Mouse (Mus musculus) kidney, embryonic 15.5 days (tissue): ENCODE data around the gene Gm28891. TPM values are rescaled to one million over a fixed set of nuclear protein-coding genes. Genes with fewer than 3 reads are reported as not detected.
"Not testable (repeated sequence)": the region's sequence is repeated elsewhere in the genome, so short reads cannot be mapped to it uniquely, and the experiment has no call there.

Source experiments
- ATAC-seq: fragments of 200-750 bp; cut with Nextera tagmentation; replicated peaks from 2 replicates; pipeline ENCODE4 v1.8.0; 2017; ENCODE audit warnings: moderate TSS enrichment; ENCODE audit not compliant: low FRiP score
- H3K27ac ChIP-seq: fragments of 300-500 bp; sonication (generic); 2 replicates; pipeline ENCODE4 v1.5.1; 2015; ENCODE audit warnings: mild to moderate bottlenecking, inconsistent platforms
- H3K27me3 ChIP-seq: fragments of 300-500 bp; sonication (generic); 2 replicates; pipeline ENCODE4 v1.6.1; 2015; ENCODE audit warnings: inconsistent platforms
- H3K36me3 ChIP-seq: fragments of 300-500 bp; sonication (generic); 2 replicates; pipeline ENCODE4 v1.6.1; 2015; ENCODE audit warnings: inconsistent platforms
- H3K4me1 ChIP-seq: fragments of 300-500 bp; sonication (generic); 2 replicates; pipeline ENCODE4 v1.6.1; 2015; ENCODE audit warnings: inconsistent platforms
- H3K4me2 ChIP-seq: fragments of 300-500 bp; sonication (generic); 2 replicates; pipeline ENCODE4 v1.6.1; 2015; ENCODE audit warnings: moderate library complexity, mild to moderate bottlenecking, inconsistent platforms
- H3K4me3 ChIP-seq: fragments of 300-500 bp; sonication (generic); replicated peaks from 2 replicates; pipeline ENCODE4 v1.5.1; 2015; ENCODE audit warnings: mild to moderate bottlenecking, inconsistent platforms
- H3K9ac ChIP-seq: fragments of 300-500 bp; sonication (generic); 2 replicates; pipeline ENCODE4 v1.6.1; 2015; ENCODE audit warnings: mild to moderate bottlenecking, inconsistent platforms
- H3K9me3 ChIP-seq: fragments of 300-500 bp; sonication (generic); replicated peaks from 2 replicates; pipeline ENCODE4 v1.6.1; 2016; ENCODE audit warnings: inconsistent platforms
- WGBS: fragments of 180-500 bp; shearing (Covaris S2); methylation state at CpG from one replicate; pipeline ENCODE4 v1.1.7; 2015; ENCODE audit warnings: mixed read lengths; 5-methylcytosine and 5-hydroxymethylcytosine counted together
- polyA plus RNA-seq: library from polyadenylated mRNA; unstranded; fragments of >200 nt; fragmentation: Nextera tagmentation; extraction: Ambion mirVana; gene quantifications from 2 replicates; pipeline ENCODE4 v1.2.1, GENCODE M21; 2015

Gm28891 gene
- polyA plus RNA-seq: not detected in 2 replicates

DNA sequence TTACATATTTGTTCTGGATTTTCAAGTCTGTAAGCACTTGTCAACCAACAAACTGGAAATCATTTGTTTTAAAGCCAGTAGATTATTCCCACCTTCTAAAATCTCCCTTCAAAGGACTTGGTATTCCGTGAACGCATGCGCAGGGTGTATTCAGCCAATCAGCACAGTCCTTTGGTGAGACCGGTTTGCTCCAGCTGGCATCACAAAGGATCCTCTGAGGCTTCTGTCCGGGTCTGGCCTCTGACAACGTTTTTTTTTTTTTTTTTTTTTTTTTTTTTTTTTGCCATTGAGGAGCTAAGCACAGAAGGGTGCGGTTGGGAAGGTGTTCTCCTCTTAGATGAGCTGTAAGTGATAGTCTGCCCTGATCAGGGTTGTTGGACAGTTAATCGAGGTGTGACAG is at the start of gene Gm28891:
Gene Gm28891 (plus strand): TSS at position 301 of the 400 bp plus-strand sequence.
- no CpG with 5 or more reads among the region's 8 CpGs for WGBS

More for the DNA sequence above, at the start of gene Gm28891:
- not testable (repeated sequence) for H3K9ac ChIP-seq, H3K9me3 ChIP-seq, H3K27me3 ChIP-seq, H3K4me3 ChIP-seq, ATAC-seq, H3K4me1 ChIP-seq, H3K4me2 ChIP-seq, H3K27ac ChIP-seq, H3K36me3 ChIP-seq
